Mouse (Mus musculus): Measurements from ENCODE around the gene Camta2.

Camta2 gene

GRCm38 (mm10) chr11:70646691-70647650 lies 40.9 kb downstream of the Camta2 start, which contains the start of the genes Rnf167 and Slc25a11:
Gene Rnf167, plus strand, starts transcription at chr11:70647235.
Gene Slc25a11, minus strand, starts transcription at chr11:70647479.
- DNase-seq, result peak; percentile 98

- DNase-seq, result no peak
Measured at GRCm38 (mm10) chr11:70646259-70646555, 41.7 kb downstream of the Camta2 start.

GRCm38 (mm10) chr11:70645461-70646258 lies 42.2 kb downstream of the Camta2 start:
- no peak for DNase-seq

- no peak for DNase-seq
Measured at GRCm38 (mm10) chr11:70644564-70645103, 43.3 kb downstream of the Camta2 start.

GRCm38 (mm10) chr11:70643051-70643450 lies 44.9 kb downstream of the Camta2 start:
- no peak for DNase-seq

- no peak for DNase-seq
Measured at GRCm38 (mm10) chr11:70641241-70641640, 46.7 kb downstream of the Camta2 start.

- DNase-seq, result no peak
Measured at GRCm38 (mm10) chr11:70639976-70640375, 47.9 kb downstream of the Camta2 start.

GRCm38 (mm10) chr11:70638714-70639278 lies 49.1 kb downstream of the Camta2 start, which contains the start of gene Gp1ba:
Gene Gp1ba, plus strand, starts transcription at chr11:70639122.
- peak; percentile 75 for DNase-seq

GRCm38 (mm10) chr11:70638293-70638692 lies 49.6 kb downstream of the Camta2 start:
- no peak for DNase-seq

GRCm38 (mm10) chr11:70637764-70638163 lies 50.1 kb downstream of the Camta2 start:
- DNase-seq, result no peak

GRCm38 (mm10) chr11:70635601-70636000 lies 52.3 kb downstream of the Camta2 start:
- no peak for DNase-seq

- DNase-seq, result no peak
Measured at GRCm38 (mm10) chr11:70630129-70630528, 57.8 kb downstream of the Camta2 start.

- DNase-seq, result peak; percentile 47
Measured at GRCm38 (mm10) chr11:70629557-70629956, 58.3 kb downstream of the Camta2 start.

GRCm38 (mm10) chr11:70628431-70628830 lies 59.5 kb downstream of the Camta2 start:
- no peak for DNase-seq

- DNase-seq, result no peak
Measured at GRCm38 (mm10) chr11:70626877-70627276, 61.0 kb downstream of the Camta2 start.

- DNase-seq, result peak; percentile 77
Measured at GRCm38 (mm10) chr11:70625473-70625872, 62.4 kb downstream of the Camta2 start.

- no peak for DNase-seq
Measured at GRCm38 (mm10) chr11:70623053-70623742, 64.7 kb downstream of the Camta2 start.

GRCm38 (mm10) chr11:70621972-70622814 lies 65.7 kb downstream of the Camta2 start:
- DNase-seq, result peak; percentile 50
